Mouse (Mus musculus) ES-Bruce4 (cell line): ENCODE results near the gene 4921517D22Rik. TPM values are rescaled to one million over a fixed set of nuclear protein-coding genes. Genes with fewer than 3 reads are reported as not detected.

Source experiments
- H3K27ac ChIP-seq: 2 replicates; pipeline ENCODE4 v1.5.1; 2012; ENCODE audit warnings: low read length, inconsistent platforms; ENCODE audit not compliant: insufficient read depth
- H3K27me3 ChIP-seq: 2 replicates; pipeline ENCODE4 v1.6.1; 2012; ENCODE audit warnings: mild to moderate bottlenecking, low read length, inconsistent platforms; ENCODE audit not compliant: control insufficient read depth, poor library complexity, insufficient read depth, severe bottlenecking
- H3K36me3 ChIP-seq: 2 replicates; pipeline ENCODE4 v1.6.1; 2012; ENCODE audit warnings: inconsistent platforms, mild to moderate bottlenecking, low read length, moderate library complexity; ENCODE audit not compliant: control insufficient read depth, poor library complexity, insufficient read depth, severe bottlenecking
- H3K4me1 ChIP-seq: one replicate; pipeline ENCODE4 v1.8.1; 2011; ENCODE audit warnings: low read length; ENCODE audit not compliant: control insufficient read depth, insufficient read depth
- H3K4me3 ChIP-seq: 2 replicates; pipeline ENCODE4 v1.5.1; 2011; ENCODE audit warnings: low read depth, mild to moderate bottlenecking, low read length
- H3K9ac ChIP-seq: 2 replicates; pipeline ENCODE4 v1.6.1; 2012; ENCODE audit warnings: low read depth, mild to moderate bottlenecking, inconsistent platforms; ENCODE audit not compliant: poor library complexity, severe bottlenecking
- H3K9me3 ChIP-seq: replicated peaks from 2 replicates; pipeline ENCODE4 v1.6.1; 2012; ENCODE audit warnings: mild to moderate bottlenecking, low read length, inconsistent platforms; ENCODE audit not compliant: control insufficient read depth, poor library complexity, insufficient read depth, severe bottlenecking
- CTCF ChIP-seq: IDR thresholded peaks from one replicate; pipeline ENCODE4 v1.8.1; 2011; ENCODE audit warnings: low read depth, low read length
- EP300 ChIP-seq: IDR thresholded peaks from 2 replicates; pipeline ENCODE4 v1.6.1; 2011; ENCODE audit warnings: low read depth, low read length; ENCODE audit not compliant: insufficient read depth
- POLR2A ChIP-seq: IDR thresholded peaks from one replicate; pipeline ENCODE4 v1.8.1; 2011; ENCODE audit warnings: low read length; ENCODE audit not compliant: insufficient read depth
- polyA plus RNA-seq: library from polyadenylated mRNA; stranded (reverse); fragments of >200 nt; gene quantifications from 2 replicates; pipeline ENCODE4 v1.2.4, GENCODE M21; 2011; ENCODE audit warnings: low read depth; ENCODE audit not compliant: missing spikeins, insufficient read depth, insufficient read length

The 4921517D22Rik gene
- polyA plus RNA-seq, 1 experiment = not detected

DNA sequence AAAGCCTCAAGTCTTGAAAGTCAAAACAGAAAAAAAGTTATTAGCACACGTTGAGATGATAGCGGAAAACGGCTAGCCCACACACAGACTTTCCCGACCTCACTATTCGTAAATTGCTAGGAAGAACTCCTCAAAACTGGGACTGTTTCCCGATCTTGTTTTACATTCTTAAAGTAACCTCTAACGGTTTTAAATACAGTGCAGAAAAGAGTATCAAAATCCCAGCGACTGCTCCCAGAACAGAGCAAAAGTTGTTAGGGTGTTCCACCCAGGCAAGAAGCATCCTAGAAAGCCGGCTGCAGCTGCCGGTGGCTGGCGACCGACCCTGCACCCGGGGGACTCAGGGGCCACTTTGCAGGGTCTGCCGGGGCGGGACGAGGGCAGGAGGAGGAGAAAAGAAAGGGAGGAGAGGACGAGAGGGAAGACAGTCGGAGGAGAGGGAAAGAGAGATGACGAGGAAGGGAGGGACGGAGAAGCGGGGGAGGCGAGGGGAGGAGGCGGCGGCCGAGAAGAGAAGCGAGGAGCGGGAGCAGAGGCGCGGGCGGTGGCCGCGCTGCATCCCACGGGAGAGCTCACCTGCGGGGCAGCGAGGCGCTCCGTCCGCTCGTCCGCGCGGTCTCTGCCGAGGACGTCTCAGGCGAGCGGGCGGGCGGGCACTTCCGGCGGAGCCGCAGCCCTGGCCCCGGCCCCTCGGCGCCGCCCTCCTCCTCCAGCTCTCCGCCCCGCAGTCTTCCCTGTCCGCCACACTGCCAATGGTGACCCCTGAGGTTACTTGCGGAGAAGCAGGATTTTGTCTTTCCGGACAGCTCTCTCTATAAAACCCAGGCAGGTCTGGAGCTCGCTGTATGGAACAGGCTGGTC, 18.5 kb downstream of the 4921517D22Rik start, which contains the start of gene Golm1:
Gene Golm1 (minus strand): TSS at position 661 of the 861 bp plus-strand sequence.
- H3K36me3 ChIP-seq = peaks cover 7% of the 10 kb centered on the region
- peak within 1 kb of the TSS; percentile 76 for H3K4me3 ChIP-seq
- no peaks in the 10 kb centered on the region for H3K9me3 ChIP-seq
- peak within 1 kb of the TSS; percentile 90 for H3K9ac ChIP-seq
- TF ChIP-seq CTCF (no peak), POLR2A (peak; percentile 22), EP300 (no peak)
- peaks cover 6% of the 10 kb centered on the region for H3K4me1 ChIP-seq
- no peaks in the 10 kb centered on the region for H3K27me3 ChIP-seq
- no peak within 1 kb of the TSS; the same call in 1 of the 2 replicates for H3K27ac ChIP-seq

DNA sequence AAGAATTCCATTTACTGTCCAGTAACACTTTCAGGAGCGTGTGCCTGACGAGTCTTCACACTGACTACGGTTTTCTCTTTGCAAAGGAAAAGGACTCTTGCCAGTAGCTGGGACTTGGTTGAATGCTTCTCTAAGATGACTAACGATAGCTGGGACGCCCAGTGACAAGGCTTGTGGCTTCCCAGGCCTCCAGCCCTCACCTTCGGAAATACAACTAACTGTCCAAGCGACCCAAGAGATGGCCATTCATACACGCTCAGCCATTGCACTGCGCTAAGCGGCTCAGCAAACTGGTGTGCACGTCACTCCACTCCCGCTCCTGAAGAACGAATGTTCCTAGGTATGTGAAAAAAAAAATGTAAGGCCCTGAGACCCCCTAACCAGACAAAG, 19.2 kb downstream of the 4921517D22Rik start:
- Histone ChIP-seq H3K9me3 (no peaks in the 10 kb centered on the region), H3K36me3 (peaks cover 7% of the 10 kb centered on the region), H3K4me1 (peaks cover 7% of the 10 kb centered on the region), H3K4me3 (peak overlapping the region; percentile 76), H3K9ac (peak overlapping the region; percentile 90), H3K27me3 (no peaks in the 10 kb centered on the region), H3K27ac (no peak overlapping the region)
- no peak for TF ChIP-seq POLR2A
- no peak for TF ChIP-seq EP300
- no peak for TF ChIP-seq CTCF

DNA sequence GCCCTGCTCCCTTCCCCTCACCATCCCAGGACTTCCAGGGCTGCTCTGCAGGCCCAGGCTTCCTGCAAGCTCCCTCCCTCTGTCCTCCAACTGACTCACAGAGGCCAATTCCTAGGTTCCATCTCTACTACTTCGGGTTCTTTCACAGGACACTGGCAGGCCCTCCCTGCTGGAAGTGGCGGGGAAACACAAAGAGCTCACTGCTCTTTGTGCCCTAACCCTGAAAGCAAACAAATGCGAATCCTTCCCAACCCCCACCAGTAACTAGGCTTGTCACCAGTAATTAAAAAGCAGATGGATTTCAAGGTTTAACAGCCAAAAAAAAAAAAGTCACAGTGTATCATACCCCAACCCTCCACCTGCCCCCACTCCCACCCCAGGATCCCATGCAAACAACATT, 19.7 kb downstream of the 4921517D22Rik start:
- Histone ChIP-seq H3K36me3 (peaks cover 7% of the 10 kb centered on the region), H3K27ac (no peak overlapping the region), H3K9me3 (no peaks in the 10 kb centered on the region)

DNA sequence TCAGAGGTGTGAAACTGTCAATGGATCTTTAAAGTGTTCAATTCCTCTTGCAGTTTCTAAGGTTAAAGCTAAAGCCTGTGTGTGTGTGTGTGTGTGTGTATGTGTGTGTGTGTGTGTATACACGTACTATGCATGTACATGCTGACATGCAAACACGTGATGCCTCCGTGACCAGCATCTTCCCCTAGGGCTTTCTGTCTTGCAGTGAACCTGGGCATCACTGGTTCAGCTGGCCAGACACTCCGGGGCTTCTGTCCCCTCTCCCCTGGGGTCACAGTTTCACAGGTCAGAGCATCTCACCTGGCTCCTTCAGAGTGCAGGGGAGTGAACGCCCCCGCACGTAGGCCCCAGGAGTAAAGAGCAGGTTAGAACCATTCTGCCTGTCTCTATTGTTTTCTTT, 20.3 kb downstream of the 4921517D22Rik start:
- no peak overlapping the region for H3K9ac ChIP-seq
- no peaks in the 10 kb centered on the region for H3K27me3 ChIP-seq
- peaks cover 7% of the 10 kb centered on the region for H3K36me3 ChIP-seq
- H3K4me3 ChIP-seq = no peak overlapping the region
- H3K27ac ChIP-seq = no peak overlapping the region
- TF ChIP-seq POLR2A = no peak
- no peak for TF ChIP-seq EP300
- TF ChIP-seq CTCF = no peak
- no peaks in the 10 kb centered on the region for H3K9me3 ChIP-seq
- H3K4me1 ChIP-seq = peaks cover 7% of the 10 kb centered on the region

More for the DNA sequence above, 19.7 kb downstream of the 4921517D22Rik start:
- peaks cover 8% of the 10 kb centered on the region for H3K4me1 ChIP-seq
- H3K27me3 ChIP-seq = no peaks in the 10 kb centered on the region
- TF ChIP-seq POLR2A = no peak
- TF ChIP-seq EP300 = no peak
- no peak for TF ChIP-seq CTCF
- H3K4me3 ChIP-seq = no peak overlapping the region
- H3K9ac ChIP-seq = no peak overlapping the region; the same call in 1 of the 2 replicates

DNA sequence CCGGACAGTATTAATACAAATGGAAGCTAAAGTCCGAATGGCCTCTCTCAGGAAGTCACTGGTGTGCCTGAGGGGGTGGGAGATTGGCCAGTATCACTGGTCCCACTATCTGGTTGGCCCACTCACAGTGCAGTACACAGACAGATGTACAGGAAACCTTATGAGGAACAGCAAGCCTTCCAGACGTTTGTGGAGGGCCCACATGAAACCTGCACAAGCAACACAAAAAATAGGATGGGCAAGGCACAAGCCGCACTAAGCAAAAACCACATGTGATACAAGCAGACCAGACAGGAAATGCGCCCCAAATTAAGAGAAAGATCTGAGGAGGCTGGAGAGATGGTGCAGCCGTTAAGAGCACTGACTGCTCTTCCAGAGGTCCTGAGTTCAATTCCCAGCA, 21.7 kb downstream of the 4921517D22Rik start:
- peaks cover 7% of the 10 kb centered on the region for H3K36me3 ChIP-seq
- H3K27ac ChIP-seq = no peak overlapping the region
- H3K4me3 ChIP-seq = no peak overlapping the region
- no peaks in the 10 kb centered on the region for H3K9me3 ChIP-seq
- no peak for TF ChIP-seq POLR2A
- TF ChIP-seq CTCF = no peak
- no peak for TF ChIP-seq EP300
- peaks cover 7% of the 10 kb centered on the region for H3K4me1 ChIP-seq
- no peak overlapping the region for H3K9ac ChIP-seq
- no peaks in the 10 kb centered on the region for H3K27me3 ChIP-seq

DNA sequence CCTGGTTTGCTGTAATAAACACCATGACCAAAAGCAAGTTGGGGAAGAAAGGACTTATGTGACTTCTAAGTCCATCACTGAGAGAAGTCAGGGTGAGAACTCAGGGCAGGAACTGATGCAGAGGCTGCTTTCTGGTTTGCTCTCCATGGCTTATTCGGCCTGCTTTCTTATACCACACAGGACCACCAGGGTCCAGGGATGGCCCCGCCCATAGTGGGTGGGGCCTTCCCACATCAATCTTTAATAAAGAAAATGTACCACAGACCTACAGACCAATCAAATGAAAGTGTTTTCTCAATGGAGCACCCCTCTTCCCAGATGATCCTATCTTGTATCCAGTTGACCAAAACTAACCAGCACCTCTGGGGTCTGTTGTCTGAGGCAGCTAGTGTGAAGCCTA, 22.4 kb downstream of the 4921517D22Rik start:
- Histone ChIP-seq H3K36me3 (peaks cover 7% of the 10 kb centered on the region), H3K9me3 (no peaks in the 10 kb centered on the region)

More for the DNA sequence above, 22.4 kb downstream of the 4921517D22Rik start:
- no peak overlapping the region for H3K27ac ChIP-seq
- H3K4me3 ChIP-seq = no peak overlapping the region
- TF ChIP-seq POLR2A (no peak), CTCF (no peak), EP300 (no peak)
- no peak overlapping the region for H3K9ac ChIP-seq
- peaks cover 7% of the 10 kb centered on the region for H3K4me1 ChIP-seq
- no peaks in the 10 kb centered on the region for H3K27me3 ChIP-seq
